Mouse (Mus musculus) myocyte (in vitro differentiated cells): ENCODE results near the gene Strip1.

ENCODE experiments used
- MAX ChIP-seq: IDR thresholded peaks from one replicate; pipeline ENCODE4 v1.6.1; 2011; ENCODE audit warnings: low read depth, mild to moderate bottlenecking, control low read depth
- POLR2A ChIP-seq: IDR thresholded peaks from one replicate; pipeline ENCODE4 v1.6.1; 2011; ENCODE audit warnings: low read depth, mild to moderate bottlenecking, control low read depth, moderate library complexity; ENCODE audit not compliant: insufficient read length
- USF1 ChIP-seq: IDR thresholded peaks from one replicate; pipeline ENCODE4 v1.6.1; 2011; ENCODE audit warnings: low read depth, mild to moderate bottlenecking, control low read depth, moderate library complexity

GRCm38 (mm10) chr3:107671509-107671908 lies 40.0 kb upstream of the Strip1 start:
- no peak for TF ChIP-seq USF1
- no peak for TF ChIP-seq POLR2A
- TF ChIP-seq MAX: no peak
